Mouse (Mus musculus): ENCODE results near the gene Pus7l.

DNA sequence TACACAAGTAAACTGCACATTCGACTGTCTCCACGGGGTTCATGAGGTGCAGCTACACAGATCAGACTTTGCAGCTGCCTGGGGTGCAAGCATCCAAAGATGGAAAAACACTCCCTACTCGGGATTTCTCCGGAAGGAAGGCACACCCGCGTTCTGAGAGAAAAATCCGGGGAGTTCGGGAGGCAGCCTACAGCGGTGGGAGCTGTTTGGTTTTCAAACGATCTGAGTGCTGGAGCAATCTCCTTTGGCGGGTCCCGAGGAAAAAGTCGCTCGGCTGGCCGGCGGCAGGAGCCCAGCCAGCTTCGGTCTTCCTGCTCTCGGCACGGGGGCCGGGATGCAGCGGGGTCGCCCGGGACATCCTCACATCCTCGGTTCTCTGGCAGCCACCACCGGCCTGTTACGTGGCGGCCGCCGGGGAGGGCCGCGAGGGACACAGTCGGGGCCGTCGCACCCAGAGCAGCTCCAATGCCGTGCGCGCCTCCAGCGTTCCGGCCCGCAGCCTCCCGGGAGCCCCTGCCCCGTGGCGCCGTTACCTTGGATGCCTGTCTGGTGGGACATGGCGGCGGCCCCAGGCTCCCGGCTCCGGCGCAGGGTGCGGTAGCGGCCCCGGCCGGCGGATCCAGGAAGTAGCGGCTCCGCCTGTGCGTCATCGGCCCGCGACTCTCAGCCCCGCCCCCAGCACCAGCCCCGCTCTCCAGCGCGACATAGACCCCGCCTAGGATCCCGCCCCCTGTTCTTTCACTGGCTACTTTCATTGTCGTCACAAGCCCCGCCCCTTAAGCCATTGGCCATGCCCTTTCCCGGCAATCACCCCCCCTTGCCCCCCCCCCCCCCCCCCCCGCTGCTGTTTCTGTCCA lies 46.1 kb upstream of the Pus7l start, which contains the start of gene Twf1:
- TF ChIP-seq CTCF (IDR thresholded peaks at IDR 0.05; ENCODE audit: low read depth, low read length): no peak
- no peak for TF ChIP-seq POLR2A (IDR thresholded peaks at IDR 0.05; ENCODE audit: borderline replicate concordance, low read depth, low read length)
